Mouse (Mus musculus): ENCODE data around the gene Zfp12. TPM values are rescaled to one million over a fixed set of nuclear protein-coding genes. Genes with fewer than 3 reads are reported as not detected.

Zfp12 gene
- 30.0 TPM for polyA plus RNA-seq (2017; shearing (Covaris generic))

GRCm38 (mm10) chr5:143235028-143235693, at the start of gene Zfp12:
Gene Zfp12, plus strand, starts transcription at chr5:143235163.

GRCm38 (mm10) chr5:143226790-143227189, 8.2 kb upstream of the Zfp12 start, which contains the start of gene Spdye4a:
Gene Spdye4a, minus strand, starts transcription at chr5:143226890.

GRCm38 (mm10) chr5:143269363-143270150, 34.6 kb downstream of the Zfp12 start, which contains the start of gene Zfp316:
Gene Zfp316, minus strand, starts transcription at chr5:143270022.

GRCm38 (mm10) chr5:143293404-143293803, 58.4 kb downstream of the Zfp12 start, which contains the start of gene Zfp853:
Gene Zfp853, minus strand, starts transcription at chr5:143293623.

Other genes with a start within 250 kb of the Zfp12 start
- 48.8 TPM for gene Rnf216, start 122.2 kb upstream of the Zfp12 start, polyA plus RNA-seq (2017; shearing (Covaris generic))
- 0.05 TPM for gene Olfr718-ps1, start 87.6 kb upstream of the Zfp12 start, polyA plus RNA-seq (2017; shearing (Covaris generic))
- 16.0 TPM for gene Rbak, start 54.4 kb upstream of the Zfp12 start, polyA plus RNA-seq (2017; shearing (Covaris generic))
- 0.20 TPM for gene Spdye4b, start 54.1 kb upstream of the Zfp12 start, polyA plus RNA-seq (2017; shearing (Covaris generic))
- gene Spdye4a, start 8.3 kb upstream of the Zfp12 start, polyA plus RNA-seq (2017; shearing (Covaris generic)): not detected
- 3.1 TPM for gene Zfp316, start 34.9 kb downstream of the Zfp12 start, polyA plus RNA-seq (2017; shearing (Covaris generic))
- not detected for gene Zfp853, start 58.5 kb downstream of the Zfp12 start, polyA plus RNA-seq (2017; shearing (Covaris generic))
- gene E130309D02Rik, start 80.2 kb downstream of the Zfp12 start, polyA plus RNA-seq (2017; shearing (Covaris generic)): 44.7 TPM
- gene Zdhhc4, start 94.1 kb downstream of the Zfp12 start, polyA plus RNA-seq (2017; shearing (Covaris generic)): 99.1 TPM
- gene Grid2ip, start 122.2 kb downstream of the Zfp12 start, polyA plus RNA-seq (2017; shearing (Covaris generic)): not detected
- gene Kdelr2, start 168.7 kb downstream of the Zfp12 start, polyA plus RNA-seq (2017; shearing (Covaris generic)): 27.8 TPM
- 11.1 TPM for gene Daglb, start 229.4 kb downstream of the Zfp12 start, polyA plus RNA-seq (2017; shearing (Covaris generic))

All from CD4-positive, CD25-positive, alpha-beta regulatory T cell (primary cell).